Mouse (Mus musculus) heart, adult 2 months (tissue): Measurements from ENCODE around the gene Bnc2. TPM values are rescaled to one million over a fixed set of nuclear protein-coding genes. Genes with fewer than 3 reads are reported as not detected.

Experiments used
- DNase-seq, 2 experiments: peaks; one replicate each; pipeline ENCODE4 v3.0.0; 2021
- H3K27ac ChIP-seq: fragments of 200-600 bp; 2 replicates; pipeline ENCODE4 v1.8.1; 2022
- H3K27me3 ChIP-seq: fragments of 200-500 bp; 2 replicates; pipeline ENCODE4 v1.6.1; 2012; ENCODE audit warnings: mild to moderate bottlenecking, low read length, inconsistent platforms, mixed read lengths; ENCODE audit not compliant: control insufficient read depth, insufficient read depth
- H3K36me3 ChIP-seq: fragments of 200-500 bp; 2 replicates; pipeline ENCODE4 v1.6.1; 2012; ENCODE audit warnings: low read length, inconsistent platforms; ENCODE audit not compliant: control insufficient read depth, insufficient read depth
- H3K4me1 ChIP-seq: fragments of 200-500 bp; 2 replicates; pipeline ENCODE4 v1.6.1; 2011; ENCODE audit warnings: low read length; ENCODE audit not compliant: control insufficient read depth, insufficient read depth
- H3K4me3 ChIP-seq: fragments of 200-600 bp; 2 replicates; pipeline ENCODE4 v1.8.1; 2022
- H3K79me2 ChIP-seq: fragments of 200-500 bp; replicated peaks from 2 replicates; pipeline ENCODE4 v1.6.1; 2012; ENCODE audit warnings: mild to moderate bottlenecking, inconsistent platforms, low read length, moderate library complexity, mixed read lengths; ENCODE audit not compliant: control insufficient read depth, insufficient read depth
- H3K9ac ChIP-seq: fragments of 200-500 bp; 2 replicates; pipeline ENCODE4 v1.6.1; 2012; ENCODE audit warnings: low read depth, mild to moderate bottlenecking, control low read depth, inconsistent platforms, low read length, mixed read lengths
- CTCF ChIP-seq: fragments of 200-600 bp; IDR thresholded peaks from 2 replicates; pipeline ENCODE4 v1.8.1; 2022; ENCODE audit warnings: antibody characterized with exemption, mild to moderate bottlenecking, moderate library complexity
- EP300 ChIP-seq: fragments of 200-500 bp; IDR thresholded peaks from 2 replicates; pipeline ENCODE4 v1.6.1; 2011; ENCODE audit warnings: low read depth, low read length, control low read depth; ENCODE audit not compliant: insufficient read depth
- POLR2A ChIP-seq: fragments of 200-500 bp; IDR thresholded peaks from 2 replicates; pipeline ENCODE4 v1.6.1; 2011; ENCODE audit warnings: mild to moderate bottlenecking, low read depth, low read length, control low read depth; ENCODE audit not compliant: insufficient read depth
- WGBS: fragments of 180-500 bp; shearing (Covaris S2); methylation state at CpG from one replicate; pipeline ENCODE4 v1.1.7; 2018; 5-methylcytosine and 5-hydroxymethylcytosine counted together
- intact Hi-C: fragments of 180-260 bp; cut with DNase I; formaldehyde crosslinking; loops from one replicate; pipeline ENCODE4 v1.15.1; 2025
- polyA plus RNA-seq: library from polyadenylated mRNA; depleted of rRNA; stranded (reverse); fragments of >200 nt; gene quantifications from 2 replicates; pipeline ENCODE4 v1.2.3, GENCODE M21; 2012
- total RNA-seq, 2 experiments: library from RNA; stranded (reverse); gene quantifications; 2 replicates each; pipeline ENCODE4 v1.2.3; 2021

Bnc2 gene
- total and polyA plus RNA-seq, 3 experiments: 1.6 to 3.0 (median 2.6) TPM

DNA sequence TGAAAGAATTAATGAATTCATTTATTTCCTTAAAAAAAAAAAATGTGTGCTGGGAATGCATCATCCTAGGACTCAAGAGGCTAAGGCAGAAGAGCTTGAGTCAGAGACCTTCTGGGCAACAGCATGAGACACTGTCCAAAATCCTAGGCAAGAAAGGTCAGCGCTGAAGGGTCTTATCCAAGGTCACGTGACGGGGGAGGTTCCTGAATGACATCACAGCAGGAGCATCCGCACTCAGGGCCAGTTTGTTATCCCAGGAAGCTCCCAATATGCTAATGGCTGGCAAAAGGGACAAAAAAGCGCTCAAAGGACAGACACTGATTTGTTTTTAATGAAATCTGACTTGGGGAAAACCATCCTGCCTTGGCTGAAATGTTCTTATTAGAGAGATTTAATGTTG lies 153.5 kb downstream of the Bnc2 start:
- intact Hi-C loops: no loop called here
- Histone ChIP-seq H3K27ac (no peak overlapping the region), H3K9ac (no peak overlapping the region), H3K36me3 (no peaks in the 10 kb centered on the region), H3K4me3 (no peak overlapping the region), H3K4me1 (peaks cover 2% of the 10 kb centered on the region; the same call in 1 of the 2 replicates), H3K79me2 (no peaks in the 10 kb centered on the region), H3K27me3 (no peaks in the 10 kb centered on the region)
- TF ChIP-seq POLR2A: no peak
- no peak for TF ChIP-seq EP300
- no peak for TF ChIP-seq CTCF
- DNase-seq: no peak
- WGBS: 90% methylated on average over 5 of the region's 5 CpGs

DNA sequence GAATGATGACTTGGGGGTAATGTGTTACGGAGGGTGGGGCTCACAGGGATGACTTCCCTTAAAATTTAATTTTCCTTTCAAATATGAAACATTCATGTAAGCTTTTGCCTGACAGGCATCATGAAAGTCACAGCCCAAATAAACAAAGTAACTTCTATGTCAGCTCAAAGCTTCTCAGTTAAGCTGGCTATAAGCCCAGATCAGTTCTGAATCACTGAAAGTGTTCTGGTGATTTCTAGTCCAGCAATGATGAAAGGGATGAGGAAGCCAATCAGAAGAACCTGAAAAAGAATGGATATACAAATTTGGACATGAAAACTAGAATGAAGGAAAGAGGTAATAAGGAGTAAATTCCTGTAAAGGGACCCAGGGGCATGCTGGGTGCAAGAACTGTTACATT lies 164.6 kb downstream of the Bnc2 start:
- no peaks in the 10 kb centered on the region for H3K36me3 ChIP-seq
- no peaks in the 10 kb centered on the region for H3K27me3 ChIP-seq
- no peaks in the 10 kb centered on the region for H3K4me1 ChIP-seq
- WGBS: 72% methylated on average over 1 of the region's 1 CpGs
- no peak overlapping the region for H3K9ac ChIP-seq
- no peak overlapping the region for H3K4me3 ChIP-seq
- intact Hi-C loops: no loop called here
- no peak overlapping the region for H3K27ac ChIP-seq
- no peaks in the 10 kb centered on the region for H3K79me2 ChIP-seq
- TF ChIP-seq POLR2A: no peak
- no peak for TF ChIP-seq EP300
- no peak for TF ChIP-seq CTCF
- no peak for DNase-seq

DNA sequence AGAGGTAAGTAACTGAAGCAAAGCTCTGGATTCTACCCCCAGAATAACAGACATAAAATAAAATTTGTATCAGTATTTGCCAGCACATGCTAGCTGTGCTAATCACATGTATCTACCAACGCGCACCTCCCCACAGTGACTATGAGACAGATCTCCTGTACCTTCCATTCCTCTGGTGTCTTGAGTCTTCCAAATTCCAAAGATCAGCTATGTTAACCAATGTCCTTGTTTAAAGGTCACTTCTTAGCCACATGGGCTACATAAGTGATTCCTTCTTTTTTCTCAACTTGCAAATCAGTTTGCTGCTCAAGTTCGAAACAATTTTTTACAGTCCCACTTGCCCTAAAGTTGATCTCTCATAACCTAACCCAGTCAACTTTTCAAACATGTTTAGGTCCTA lies 167.5 kb downstream of the Bnc2 start:
- Histone ChIP-seq H3K36me3 (no peaks in the 10 kb centered on the region), H3K4me1 (no peaks in the 10 kb centered on the region), H3K9ac (no peak overlapping the region), H3K27me3 (no peaks in the 10 kb centered on the region), H3K79me2 (no peaks in the 10 kb centered on the region), H3K4me3 (no peak overlapping the region), H3K27ac (no peak overlapping the region)
- WGBS: 95% methylated on average over 3 of the region's 3 CpGs
- intact Hi-C loops: no loop called here
- TF ChIP-seq POLR2A: no peak
- TF ChIP-seq CTCF: no peak
- no peak for TF ChIP-seq EP300
- no peak for DNase-seq

- Histone ChIP-seq H3K4me3 (no peak overlapping the region), H3K79me2 (no peaks in the 10 kb centered on the region), H3K4me1 (no peaks in the 10 kb centered on the region), H3K27ac (no peak overlapping the region), H3K9ac (no peak overlapping the region), H3K27me3 (no peaks in the 10 kb centered on the region), H3K36me3 (no peaks in the 10 kb centered on the region)
- no peak for DNase-seq
- intact Hi-C loops: no loop called here
- WGBS: 77% methylated on average over 8 of the region's 8 CpGs
- TF ChIP-seq POLR2A (no peak), CTCF (no peak), EP300 (no peak)
These were observed 172.3 kb downstream of the Bnc2 start for GRCm38 (mm10) chr4:84502581-84503269.

- Histone ChIP-seq H3K9ac (no peak overlapping the region), H3K4me3 (no peak overlapping the region), H3K4me1 (no peaks in the 10 kb centered on the region), H3K27ac (no peak overlapping the region), H3K79me2 (no peaks in the 10 kb centered on the region), H3K36me3 (no peaks in the 10 kb centered on the region), H3K27me3 (no peaks in the 10 kb centered on the region)
- WGBS: 43% methylated on average over 4 of the region's 4 CpGs
- intact Hi-C loops: no loop called here
- TF ChIP-seq POLR2A (no peak), EP300 (no peak), CTCF (no peak)
- DNase-seq: no peak
These were observed 174.2 kb downstream of the Bnc2 start for GRCm38 (mm10) chr4:84500796-84501349.

DNA sequence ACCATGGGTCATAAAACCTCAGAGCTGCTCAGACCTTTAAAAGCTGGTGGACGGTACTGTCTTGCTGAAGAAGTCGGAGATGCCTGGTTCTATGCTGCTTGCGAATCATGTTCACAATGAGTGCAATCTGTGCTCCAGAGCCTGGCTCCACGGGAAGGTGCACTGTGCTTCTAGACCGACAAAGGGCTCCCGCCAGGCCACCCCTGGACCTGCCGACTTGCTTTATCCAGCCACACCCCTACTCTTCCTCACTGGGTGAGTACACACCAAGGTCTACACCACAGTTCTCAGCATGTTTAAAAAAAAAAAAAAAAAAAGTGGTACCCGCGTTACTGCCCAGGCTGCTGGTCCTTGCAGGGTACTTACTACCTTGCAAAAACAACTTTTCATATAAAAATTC lies 174.8 kb downstream of the Bnc2 start:
- Histone ChIP-seq H3K27ac (no peak overlapping the region), H3K9ac (no peak overlapping the region), H3K36me3 (no peaks in the 10 kb centered on the region), H3K79me2 (no peaks in the 10 kb centered on the region), H3K27me3 (no peaks in the 10 kb centered on the region), H3K4me3 (no peak overlapping the region), H3K4me1 (no peaks in the 10 kb centered on the region)
- intact Hi-C loops: no loop called here
- TF ChIP-seq POLR2A: no peak
- no peak for TF ChIP-seq CTCF
- no peak for TF ChIP-seq EP300
- no peak for DNase-seq
- WGBS: 70% methylated on average over 9 of the region's 9 CpGs
